Mouse (Mus musculus) activated CD4-positive, CD25-positive, alpha-beta regulatory T cell (primary cell): ENCODE measurements around the gene Bmp8b. TPM values are rescaled to one million over a fixed set of nuclear protein-coding genes. Genes with fewer than 3 reads are reported as not detected.

Experiments
- polyA plus RNA-seq, 2 experiments: library from polyadenylated mRNA; unstranded; fragments of 100-300 nt; shearing (Covaris generic); gene quantifications; one replicate each; pipeline ENCODE4 v1.2.1; 2017

Gene Bmp8b
- under 1 TPM in 1 of 2 experiments, not detected in 1; 0.12 TPM for polyA plus RNA-seq

DNA sequence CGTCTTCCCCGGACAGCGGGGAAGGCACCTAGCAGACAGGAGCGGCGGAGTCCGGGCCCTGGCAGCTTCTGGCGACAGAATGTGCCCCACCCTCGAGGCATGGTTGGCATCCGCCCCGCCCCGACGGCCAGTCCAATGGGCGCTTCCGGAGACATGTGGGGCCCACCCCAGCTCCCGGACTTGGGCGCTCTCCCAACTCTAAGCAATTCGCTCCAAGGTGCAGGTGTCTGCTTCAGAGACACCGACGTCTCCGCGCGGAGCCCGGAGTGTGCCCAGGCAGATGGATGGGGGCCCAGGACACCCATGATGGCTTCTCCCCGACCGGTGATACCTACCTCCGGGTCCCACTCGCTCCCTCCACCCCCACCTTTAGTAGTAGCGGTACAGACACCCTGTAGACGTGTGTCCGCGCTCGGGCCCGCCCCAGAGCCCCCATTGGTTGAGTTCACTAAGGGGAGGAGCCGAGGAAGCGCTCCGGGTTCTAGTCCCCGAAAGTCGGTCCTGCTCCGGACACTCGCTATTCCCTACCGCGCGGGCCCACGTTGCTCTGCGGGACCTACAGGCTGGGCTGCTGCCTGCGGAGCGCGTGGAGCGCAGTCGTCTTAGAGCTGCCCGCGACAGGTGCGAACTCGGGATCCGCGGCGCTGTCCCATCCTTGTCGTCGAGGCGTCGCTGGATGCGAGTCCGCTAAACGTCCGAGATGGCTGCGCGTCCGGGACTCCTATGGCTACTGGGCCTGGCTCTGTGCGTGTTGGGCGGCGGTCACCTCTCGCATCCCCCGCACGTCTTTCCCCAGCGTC, at the start of gene Bmp8b:
Gene Bmp8b, plus strand, starts transcription at position 515 of the 800 bp plus-strand sequence.

DNA sequence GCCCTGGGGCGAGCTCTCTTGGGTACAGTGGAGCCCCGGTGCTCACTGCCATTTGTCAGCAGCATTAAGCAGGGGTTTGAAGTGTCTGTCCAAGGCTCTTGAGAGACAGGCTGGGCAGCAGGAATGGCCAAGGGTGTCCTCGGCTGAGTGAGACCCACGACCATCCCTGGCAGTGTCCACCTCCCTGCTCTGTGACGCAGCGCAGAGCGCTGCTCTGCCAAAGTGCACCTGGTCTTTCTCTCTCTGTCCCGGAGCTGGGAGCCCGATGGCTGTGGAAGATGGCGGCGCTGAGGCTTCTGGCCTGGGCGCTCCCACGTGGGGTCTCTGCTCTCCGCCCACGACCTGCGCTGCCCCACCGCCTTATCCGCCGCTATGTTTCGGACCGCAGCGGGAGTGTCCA, 11.0 kb downstream of the Bmp8b start, which contains the start of gene Oxct2b:
Gene Oxct2b, plus strand, starts transcription at position 256 of the 400 bp plus-strand sequence.

DNA sequence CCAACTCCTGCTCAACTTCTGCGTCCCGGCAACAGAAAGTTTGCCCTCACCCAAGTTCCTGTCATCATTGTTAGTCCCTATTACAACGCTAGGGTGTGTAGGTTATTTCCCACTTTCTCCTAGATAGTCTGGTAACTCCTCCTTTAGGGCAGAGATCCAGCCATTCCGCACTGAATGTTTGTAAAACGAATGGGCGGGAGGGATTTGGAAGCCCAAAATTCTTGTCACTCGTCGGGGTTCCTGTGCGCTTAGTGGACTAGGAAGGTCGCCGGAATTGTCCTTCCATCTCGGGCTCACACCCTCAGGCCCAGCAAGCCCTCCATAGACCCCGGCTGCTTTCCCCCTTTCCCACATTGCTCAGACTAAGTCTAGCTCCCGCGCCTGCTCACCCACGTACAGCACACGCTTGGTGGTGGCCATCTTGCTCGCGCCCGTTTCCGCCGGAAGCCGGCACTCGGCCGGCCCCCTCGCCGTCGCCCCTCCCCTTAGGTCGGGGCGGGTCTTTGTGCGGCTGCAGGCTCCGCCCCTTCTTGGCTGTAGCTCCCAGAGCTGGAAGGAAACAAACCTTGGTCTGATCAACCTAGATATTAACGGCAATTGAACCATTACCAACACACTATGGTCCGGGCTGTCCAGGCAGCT, 34.7 kb downstream of the Bmp8b start, which contains the start of gene Ppie:
Gene Ppie, minus strand, starts transcription at position 439 of the 642 bp plus-strand sequence.

Other genes with a start within 250 kb of the Bmp8b start
- gene Cap1, start 219.1 kb upstream of the Bmp8b start, polyA plus RNA-seq: 100 to 1,000 TPM; 113 to 188 TPM
- gene Mfsd2a, start 144.0 kb upstream of the Bmp8b start, polyA plus RNA-seq: 1 to 10 TPM; 3.6 to 3.7 TPM
- not detected for gene Mycl, start 109.5 kb upstream of the Bmp8b start, polyA plus RNA-seq
- gene Trit1, start 88.6 kb upstream of the Bmp8b start, polyA plus RNA-seq: 10 to 100 TPM; 17.9 to 18.1 TPM
- gene Oxct2b, start 11.1 kb downstream of the Bmp8b start, polyA plus RNA-seq: not detected
- 10 to 100 TPM; 55.4 to 76.7 TPM for gene Ppie, start 34.8 kb downstream of the Bmp8b start, polyA plus RNA-seq
- under 1 TPM in 1 of 2 experiments, not detected in 1; 0.91 TPM for gene Hpcal4, start 78.1 kb downstream of the Bmp8b start, polyA plus RNA-seq
- not detected for gene Nt5c1a, start 96.3 kb downstream of the Bmp8b start, polyA plus RNA-seq
- not detected for gene Heyl, start 128.4 kb downstream of the Bmp8b start, polyA plus RNA-seq
- 10 to 100 TPM in 1 of 2 experiments, 1 to 10 TPM in 1; 9.0 to 10.5 TPM for gene Pabpc4, start 157.2 kb downstream of the Bmp8b start, polyA plus RNA-seq
- gene Oxct2a, start 218.5 kb downstream of the Bmp8b start, polyA plus RNA-seq: not detected
- gene Bmp8a, start 238.1 kb downstream of the Bmp8b start, polyA plus RNA-seq: not detected